Mouse (Mus musculus): ENCODE measurements at regions not wholly inside any gene's neighbourhood (a gene's known extent, or its start where the extent isn't known, plus 50 kb on each side); places are given as distances from the start of the nearest gene placed in this dataset.

GRCm38 (mm10) chr5:46278190-46278589 lies 420.8 kb upstream of the Lcorl start:
- Histone ChIP-seq H3K9me3 (no peaks in the 10 kb centered on the region), H3K27me3 (ENCODE audit: insufficient read depth, poor library complexity, severe bottlenecking) (no peaks in the 10 kb centered on the region), H3K27ac (no peak overlapping the region), H3K4me1 (replicated peaks) (no peaks in the 10 kb centered on the region), H3K36me3 (no peaks in the 10 kb centered on the region), H3K4me3 (no peak overlapping the region)
- no peak for DNase-seq (ENCODE audit: low spot score)

- Histone ChIP-seq H3K27me3 (ENCODE audit: insufficient read depth, poor library complexity, severe bottlenecking) (no peaks in the 10 kb centered on the region), H3K36me3 (no peaks in the 10 kb centered on the region), H3K27ac (no peak overlapping the region), H3K4me1 (replicated peaks) (no peaks in the 10 kb centered on the region), H3K9me3 (no peaks in the 10 kb centered on the region), H3K4me3 (no peak overlapping the region)
- WGBS, result 86% methylated on average over 6 of the region's 6 CpGs
- no peak for DNase-seq (ENCODE audit: low spot score)
Measured at GRCm38 (mm10) chr5:46256730-46257129, 399.3 kb upstream of the Lcorl start.

GRCm38 (mm10) chr5:46253940-46254339 lies 396.5 kb upstream of the Lcorl start:
- H3K27ac ChIP-seq, result no peak overlapping the region
- no peaks in the 10 kb centered on the region for H3K4me1 ChIP-seq (replicated peaks)
- no peaks in the 10 kb centered on the region for H3K36me3 ChIP-seq
- H3K4me3 ChIP-seq, result no peak overlapping the region
- DNase-seq (ENCODE audit: low spot score), result no peak
- H3K27me3 ChIP-seq (ENCODE audit: insufficient read depth, poor library complexity, severe bottlenecking), result no peaks in the 10 kb centered on the region
- H3K9me3 ChIP-seq, result no peaks in the 10 kb centered on the region

GRCm38 (mm10) chr5:46235364-46236067 lies 378.1 kb upstream of the Lcorl start:
- Histone ChIP-seq H3K9me3 (no peaks in the 10 kb centered on the region), H3K4me3 (no peak overlapping the region), H3K27me3 (ENCODE audit: insufficient read depth, poor library complexity, severe bottlenecking) (no peaks in the 10 kb centered on the region), H3K27ac (no peak overlapping the region), H3K36me3 (no peaks in the 10 kb centered on the region), H3K4me1 (replicated peaks) (0 out of 2 replicates have a peak, but pooled peaks cover 5% of the 10 kb centered on the region)
- DNase-seq (ENCODE audit: low spot score), result no peak
- whole genome bisulfite sequencing, result 68% methylated on average over 5 of the region's 5 CpGs

- DNase-seq (ENCODE audit: low spot score), result no peak
- Histone ChIP-seq H3K27me3 (ENCODE audit: insufficient read depth, poor library complexity, severe bottlenecking) (no peaks in the 10 kb centered on the region), H3K4me3 (no peak overlapping the region), H3K27ac (no peak overlapping the region), H3K36me3 (no peaks in the 10 kb centered on the region), H3K4me1 (replicated peaks) (0 out of 2 replicates have a peak, but pooled peaks cover 5% of the 10 kb centered on the region), H3K9me3 (no peaks in the 10 kb centered on the region)
Measured at GRCm38 (mm10) chr5:46232780-46233179, 375.4 kb upstream of the Lcorl start.

- no peaks in the 10 kb centered on the region for H3K27me3 ChIP-seq (ENCODE audit: insufficient read depth, poor library complexity, severe bottlenecking)
- 85% methylated on average over 3 of the region's 3 CpGs for WGBS
Measured at GRCm38 (mm10) chr5:46228667-46229066, 371.3 kb upstream of the Lcorl start.

GRCm38 (mm10) chr5:46212845-46213468 lies 355.5 kb upstream of the Lcorl start:
- Histone ChIP-seq H3K4me3 (no peak overlapping the region), H3K36me3 (no peaks in the 10 kb centered on the region), H3K4me1 (replicated peaks) (no peaks in the 10 kb centered on the region), H3K27me3 (ENCODE audit: insufficient read depth, poor library complexity, severe bottlenecking) (no peaks in the 10 kb centered on the region), H3K9me3 (no peaks in the 10 kb centered on the region), H3K27ac (no peak overlapping the region)
- 72% methylated on average over 4 of the region's 4 CpGs for WGBS
- no peak for DNase-seq (ENCODE audit: low spot score)

More at GRCm38 (mm10) chr5:46228667-46229066, 371.3 kb upstream of the Lcorl start:
- no peaks in the 10 kb centered on the region for H3K36me3 ChIP-seq
- no peak overlapping the region for H3K27ac ChIP-seq
- H3K4me3 ChIP-seq, result no peak overlapping the region
- no peaks in the 10 kb centered on the region for H3K9me3 ChIP-seq
- H3K4me1 ChIP-seq (replicated peaks), result no peaks in the 10 kb centered on the region
- DNase-seq (ENCODE audit: low spot score), result no peak

- Histone ChIP-seq H3K4me1 (replicated peaks) (peaks cover 7% of the 10 kb centered on the region), H3K36me3 (no peaks in the 10 kb centered on the region), H3K27me3 (ENCODE audit: insufficient read depth, poor library complexity, severe bottlenecking) (no peaks in the 10 kb centered on the region; the same call in 1 of the 2 replicates), H3K4me3 (no peak overlapping the region), H3K27ac (no peak overlapping the region), H3K9me3 (no peaks in the 10 kb centered on the region)
- WGBS, result 84% methylated on average over 2 of the region's 2 CpGs
- no peak for DNase-seq (ENCODE audit: low spot score)
Measured at GRCm38 (mm10) chr5:46209076-46209475, 351.7 kb upstream of the Lcorl start.

- WGBS, result 78% methylated on average over 4 of the region's 4 CpGs
- Histone ChIP-seq H3K27me3 (ENCODE audit: insufficient read depth, poor library complexity, severe bottlenecking) (no peaks in the 10 kb centered on the region; the same call in 1 of the 2 replicates), H3K4me3 (no peak overlapping the region), H3K27ac (no peak overlapping the region), H3K4me1 (replicated peaks) (peaks cover 17% of the 10 kb centered on the region), H3K36me3 (no peaks in the 10 kb centered on the region), H3K9me3 (no peaks in the 10 kb centered on the region)
- DNase-seq (ENCODE audit: low spot score), result no peak
Measured at GRCm38 (mm10) chr5:46203744-46204143, 346.3 kb upstream of the Lcorl start.

- Histone ChIP-seq H3K9me3 (no peaks in the 10 kb centered on the region), H3K4me3 (no peak overlapping the region), H3K27ac (no peak overlapping the region), H3K27me3 (ENCODE audit: insufficient read depth, poor library complexity, severe bottlenecking) (no peaks in the 10 kb centered on the region; the same call in 1 of the 2 replicates), H3K4me1 (replicated peaks) (peaks cover 17% of the 10 kb centered on the region), H3K36me3 (no peaks in the 10 kb centered on the region)
- DNase-seq (ENCODE audit: low spot score), result no peak
- whole genome bisulfite sequencing, result 86% methylated on average over 2 of the region's 2 CpGs
Measured at GRCm38 (mm10) chr5:46202457-46202772, 345.0 kb upstream of the Lcorl start.

GRCm38 (mm10) chr5:46201639-46202456 lies 344.4 kb upstream of the Lcorl start:
- Histone ChIP-seq H3K27me3 (ENCODE audit: insufficient read depth, poor library complexity, severe bottlenecking) (no peaks in the 10 kb centered on the region; the same call in 1 of the 2 replicates), H3K36me3 (no peaks in the 10 kb centered on the region)
- 56% methylated on average over 6 of the region's 6 CpGs for WGBS

GRCm38 (mm10) chr5:46186908-46187307 lies 329.5 kb upstream of the Lcorl start:
- no peak for DNase-seq (ENCODE audit: low spot score)
- Histone ChIP-seq H3K4me3 (no peak overlapping the region), H3K9me3 (no peaks in the 10 kb centered on the region), H3K4me1 (replicated peaks) (no peaks in the 10 kb centered on the region), H3K27me3 (ENCODE audit: insufficient read depth, poor library complexity, severe bottlenecking) (no peaks in the 10 kb centered on the region), H3K36me3 (no peaks in the 10 kb centered on the region), H3K27ac (no peak overlapping the region)
- 91% methylated on average over 2 of the region's 2 CpGs for WGBS

More at GRCm38 (mm10) chr5:46201639-46202456, 344.4 kb upstream of the Lcorl start:
- Histone ChIP-seq H3K4me1 (replicated peaks) (peaks cover 17% of the 10 kb centered on the region), H3K4me3 (no peak overlapping the region), H3K27ac (peak overlapping the region; percentile 29; the same call in 1 of the 2 replicates), H3K9me3 (no peaks in the 10 kb centered on the region)
- DNase-seq (ENCODE audit: low spot score), result no peak

- Histone ChIP-seq H3K9me3 (no peaks in the 10 kb centered on the region), H3K27ac (no peak overlapping the region), H3K36me3 (no peaks in the 10 kb centered on the region), H3K27me3 (ENCODE audit: insufficient read depth, poor library complexity, severe bottlenecking) (no peaks in the 10 kb centered on the region), H3K4me1 (replicated peaks) (no peaks in the 10 kb centered on the region), H3K4me3 (no peak overlapping the region)
- 61% methylated on average over 2 of the region's 2 CpGs for WGBS
- DNase-seq (ENCODE audit: low spot score), result no peak
Measured at GRCm38 (mm10) chr5:46182157-46182556, 324.7 kb upstream of the Lcorl start.
